Mouse (Mus musculus) thymus, postnatal 10 days (tissue): Measurements from ENCODE around the gene 1700015F17Rik.
A peak's percentile ranks its signal among the peaks of the same experiment; 100 is the strongest.

ENCODE experiments used
- DNase-seq, 2 experiments: peaks; one replicate each; pipeline ENCODE4 v3.0.0; 2021; ENCODE audit warnings: low spot score in 2 of 2

The 1700015F17Rik gene

GRCm38 (mm10) chr5:5479043-5479442 is at the start of gene 1700015F17Rik:
1700015F17Rik (minus strand) TSS chr5:5479143.
- DNase-seq: no peak

GRCm38 (mm10) chr5:5515411-5515810 is 36.5 kb upstream of the 1700015F17Rik start:
- no peak for DNase-seq

GRCm38 (mm10) chr5:5514196-5515076 is 35.5 kb upstream of the 1700015F17Rik start, which contains the start of gene Cldn12:
Cldn12 (minus strand) TSS chr5:5514958.
- peak; percentile 25 to 42 for DNase-seq

GRCm38 (mm10) chr5:5511401-5511800 is 32.5 kb upstream of the 1700015F17Rik start:
- no peak for DNase-seq

- no peak for DNase-seq
Measured at GRCm38 (mm10) chr5:5510989-5511388, 32.0 kb upstream of the 1700015F17Rik start.

- no peak for DNase-seq
Measured at GRCm38 (mm10) chr5:5510304-5510887, 31.5 kb upstream of the 1700015F17Rik start.

- DNase-seq: no peak
Measured at GRCm38 (mm10) chr5:5508231-5508630, 29.3 kb upstream of the 1700015F17Rik start.

- DNase-seq: peak in 1 of 2 experiments; percentile 8
Measured at GRCm38 (mm10) chr5:5507701-5508225, 28.8 kb upstream of the 1700015F17Rik start.

- no peak for DNase-seq
Measured at GRCm38 (mm10) chr5:5504456-5504855, 25.5 kb upstream of the 1700015F17Rik start.

- DNase-seq: no peak
Measured at GRCm38 (mm10) chr5:5503381-5503780, 24.4 kb upstream of the 1700015F17Rik start.

GRCm38 (mm10) chr5:5501583-5501982 is 22.6 kb upstream of the 1700015F17Rik start:
- DNase-seq: no peak

GRCm38 (mm10) chr5:5496393-5496792 is 17.4 kb upstream of the 1700015F17Rik start:
- no peak for DNase-seq

- no peak for DNase-seq
Measured at GRCm38 (mm10) chr5:5495042-5495441, 16.1 kb upstream of the 1700015F17Rik start.

- DNase-seq: peak in 1 of 2 experiments; percentile 36
Measured at GRCm38 (mm10) chr5:5494269-5495005, 15.5 kb upstream of the 1700015F17Rik start.

GRCm38 (mm10) chr5:5492163-5492562 is 13.2 kb upstream of the 1700015F17Rik start:
- DNase-seq: no peak

GRCm38 (mm10) chr5:5486071-5486470 is 7.1 kb upstream of the 1700015F17Rik start:
- no peak for DNase-seq

GRCm38 (mm10) chr5:5483254-5483858 is 4.4 kb upstream of the 1700015F17Rik start:
- DNase-seq: no peak

- DNase-seq: no peak
Measured at GRCm38 (mm10) chr5:5481662-5482061, 2.7 kb upstream of the 1700015F17Rik start.

- DNase-seq: no peak
Measured at GRCm38 (mm10) chr5:5476133-5476532, 2.8 kb downstream of the 1700015F17Rik start.

- no peak for DNase-seq
Measured at GRCm38 (mm10) chr5:5465256-5465655, 13.7 kb downstream of the 1700015F17Rik start.

GRCm38 (mm10) chr5:5431746-5432438 is 47.1 kb downstream of the 1700015F17Rik start:
- DNase-seq: no peak
